Mouse (Mus musculus): ENCODE data around the gene Odf3. TPM values are rescaled to one million over a fixed set of nuclear protein-coding genes. Genes with fewer than 3 reads are reported as not detected.

Gene Odf3
- polyA plus RNA-seq (2015; fragmentation: Nextera tagmentation; extraction: Ambion mirVana) = not detected in 2 replicates

DNA sequence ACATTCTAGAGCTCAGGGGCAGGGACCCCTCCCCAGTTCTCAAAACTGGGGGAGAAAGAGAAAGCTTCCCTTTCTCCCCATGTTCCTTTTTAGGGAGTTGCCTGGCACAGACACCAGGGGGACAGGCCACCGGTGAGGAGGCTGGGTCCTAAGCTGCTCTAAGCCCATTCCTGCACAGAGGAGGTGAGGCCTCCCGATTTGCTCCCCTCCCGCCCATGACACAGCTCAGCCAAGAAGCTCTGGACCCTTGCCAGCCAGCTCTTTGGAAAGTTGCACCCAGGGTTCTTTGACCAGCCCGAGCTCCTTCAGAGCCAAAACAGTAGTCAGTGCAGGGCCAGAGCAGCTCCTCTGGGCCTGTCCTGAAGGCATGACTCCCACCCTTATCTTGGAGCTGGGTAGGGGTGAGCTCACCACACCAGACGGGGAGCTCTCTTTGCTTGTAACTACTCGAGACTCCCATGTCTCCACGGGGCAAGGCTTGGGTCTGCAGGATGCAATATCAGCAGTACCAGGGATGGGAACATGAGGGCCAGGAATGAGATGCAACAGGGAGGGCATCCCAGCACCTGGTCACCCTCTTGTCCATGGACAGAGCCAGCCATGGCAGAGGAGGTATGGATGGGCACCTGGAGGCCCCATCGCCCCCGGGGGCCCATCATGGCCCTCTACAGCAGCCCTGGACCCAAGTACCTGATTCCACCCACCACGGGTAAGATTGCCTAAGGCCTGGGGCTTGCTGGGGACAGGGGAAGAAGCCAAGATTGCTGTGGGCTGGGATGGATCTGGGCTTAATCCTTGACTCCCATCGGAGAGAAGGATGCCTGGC lies at the start of gene Odf3:
TSS of gene Odf3 (plus strand) at position 51 of the 826 bp plus-strand sequence.
- 58% methylated on average over 11 of the region's 11 CpGs for WGBS
- no peaks in the 10 kb centered on the region for H3K27me3 ChIP-seq (ENCODE audit: insufficient read depth, low read length)
- H3K4me3 ChIP-seq (replicated peaks; ENCODE audit: low read depth, low read length) = no peak within 1 kb of the TSS
- H3K9me3 ChIP-seq (replicated peaks; ENCODE audit: low read length) = no peaks in the 10 kb centered on the region
- H3K9ac ChIP-seq (ENCODE audit: low read depth, low read length) = no peak within 1 kb of the TSS
- DNase-seq (ENCODE audit: low spot score) (no peak), ATAC-seq (replicated peaks; ENCODE audit: low FRiP score, low read depth) (no peak)
- H3K4me2 ChIP-seq (ENCODE audit: low read length) = no peak within 1 kb of the TSS
- no peak for TF ChIP-seq CTCF (IDR thresholded peaks at IDR 0.05; ENCODE audit: low read depth)
- no peaks in the 10 kb centered on the region for H3K4me1 ChIP-seq (replicated peaks; ENCODE audit: insufficient read depth, low read length)
- peaks cover 14% of the 10 kb centered on the region for H3K36me3 ChIP-seq (ENCODE audit: insufficient read depth, low read length)
- H3K27ac ChIP-seq = no peak within 1 kb of the TSS

GRCm38 (mm10) chr7:140798212-140798611 lies 49.4 kb upstream of the Odf3 start:
- no peaks in the 10 kb centered on the region for H3K4me1 ChIP-seq (replicated peaks; ENCODE audit: insufficient read depth, low read length)
- no peaks in the 10 kb centered on the region for H3K27me3 ChIP-seq (ENCODE audit: insufficient read depth, low read length)
- no peak overlapping the region for H3K4me3 ChIP-seq (replicated peaks; ENCODE audit: low read depth, low read length)
- ATAC-seq (replicated peaks; ENCODE audit: low FRiP score, low read depth) (no peak), DNase-seq (ENCODE audit: low spot score) (no peak)
- H3K9me3 ChIP-seq (replicated peaks; ENCODE audit: low read length) = no peaks in the 10 kb centered on the region
- no peaks in the 10 kb centered on the region for H3K36me3 ChIP-seq (ENCODE audit: insufficient read depth, low read length)
- TF ChIP-seq CTCF (IDR thresholded peaks at IDR 0.05; ENCODE audit: low read depth) = no peak
- no peak overlapping the region for H3K4me2 ChIP-seq (ENCODE audit: low read length)
- WGBS = 54% methylated on average over 2 of the region's 2 CpGs
- H3K27ac ChIP-seq = no peak overlapping the region
- H3K9ac ChIP-seq (ENCODE audit: low read depth, low read length) = no peak overlapping the region

DNA sequence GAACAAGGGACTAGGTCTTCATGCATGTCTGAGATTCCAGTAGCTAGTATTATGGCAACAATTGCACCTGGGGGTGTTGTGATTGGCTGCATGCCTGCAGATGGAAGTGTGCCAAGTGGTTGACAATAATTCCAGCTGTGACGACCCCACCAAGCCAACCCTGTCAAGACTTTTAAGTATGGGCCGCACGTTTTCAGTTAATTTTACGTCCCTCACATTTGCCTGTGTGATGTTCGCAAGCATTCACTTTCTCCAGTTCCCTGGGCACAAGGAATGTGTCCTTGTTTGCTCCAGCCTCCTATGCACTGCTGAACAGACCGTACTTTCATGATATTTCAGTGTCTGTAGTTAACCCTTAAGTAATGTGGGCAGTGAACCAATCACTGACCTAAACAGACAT lies 45.0 kb upstream of the Odf3 start:
- H3K9ac ChIP-seq (ENCODE audit: low read depth, low read length) = no peak overlapping the region
- ATAC-seq (replicated peaks; ENCODE audit: low FRiP score, low read depth) (0 out of 2 replicates have a peak, but pooled peaks have one; percentile 52), DNase-seq (ENCODE audit: low spot score) (peak; percentile 17)
- no peak overlapping the region for H3K4me3 ChIP-seq (replicated peaks; ENCODE audit: low read depth, low read length)
- TF ChIP-seq CTCF (IDR thresholded peaks at IDR 0.05; ENCODE audit: low read depth) = no peak
- WGBS = 19% methylated on average over 6 of the region's 6 CpGs
- no peak overlapping the region for H3K27ac ChIP-seq
- H3K4me2 ChIP-seq (ENCODE audit: low read length) = no peak overlapping the region
- H3K36me3 ChIP-seq (ENCODE audit: insufficient read depth, low read length) = no peaks in the 10 kb centered on the region
- no peaks in the 10 kb centered on the region for H3K27me3 ChIP-seq (ENCODE audit: insufficient read depth, low read length)
- H3K4me1 ChIP-seq (replicated peaks; ENCODE audit: insufficient read depth, low read length) = no peaks in the 10 kb centered on the region
- H3K9me3 ChIP-seq (replicated peaks; ENCODE audit: low read length) = no peaks in the 10 kb centered on the region

- 25% methylated on average over 1 of the region's 1 CpGs for WGBS
- ATAC-seq (replicated peaks; ENCODE audit: low FRiP score, low read depth) (no peak), DNase-seq (ENCODE audit: low spot score) (peak; percentile 47)
Observed at GRCm38 (mm10) chr7:140805704-140806103, 41.9 kb upstream of the Odf3 start.

GRCm38 (mm10) chr7:140810496-140810895 lies 37.1 kb upstream of the Odf3 start:
- no peaks in the 10 kb centered on the region for H3K9me3 ChIP-seq (replicated peaks; ENCODE audit: low read length)
- DNase-seq (ENCODE audit: low spot score) (no peak), ATAC-seq (replicated peaks; ENCODE audit: low FRiP score, low read depth) (no peak)
- 90% methylated on average over 6 of the region's 6 CpGs for WGBS
- H3K36me3 ChIP-seq (ENCODE audit: insufficient read depth, low read length) = 0 out of 2 replicates have a peak, but pooled peaks cover 3% of the 10 kb centered on the region
- TF ChIP-seq CTCF (IDR thresholded peaks at IDR 0.05; ENCODE audit: low read depth) = peak; percentile 40
- H3K9ac ChIP-seq (ENCODE audit: low read depth, low read length) = no peak overlapping the region
- H3K4me3 ChIP-seq (replicated peaks; ENCODE audit: low read depth, low read length) = no peak overlapping the region
- no peaks in the 10 kb centered on the region for H3K4me1 ChIP-seq (replicated peaks; ENCODE audit: insufficient read depth, low read length)
- no peaks in the 10 kb centered on the region for H3K27me3 ChIP-seq (ENCODE audit: insufficient read depth, low read length)
- H3K27ac ChIP-seq = no peak overlapping the region
- H3K4me2 ChIP-seq (ENCODE audit: low read length) = no peak overlapping the region

More at GRCm38 (mm10) chr7:140805704-140806103, 41.9 kb upstream of the Odf3 start:
- H3K27me3 ChIP-seq (ENCODE audit: insufficient read depth, low read length) = no peaks in the 10 kb centered on the region
- no peaks in the 10 kb centered on the region for H3K4me1 ChIP-seq (replicated peaks; ENCODE audit: insufficient read depth, low read length)
- no peaks in the 10 kb centered on the region for H3K9me3 ChIP-seq (replicated peaks; ENCODE audit: low read length)
- H3K4me3 ChIP-seq (replicated peaks; ENCODE audit: low read depth, low read length) = no peak overlapping the region
- no peaks in the 10 kb centered on the region for H3K36me3 ChIP-seq (ENCODE audit: insufficient read depth, low read length)
- peak; percentile 73 for TF ChIP-seq CTCF (IDR thresholded peaks at IDR 0.05; ENCODE audit: low read depth)
- no peak overlapping the region for H3K9ac ChIP-seq (ENCODE audit: low read depth, low read length)
- H3K27ac ChIP-seq = no peak overlapping the region
- H3K4me2 ChIP-seq (ENCODE audit: low read length) = no peak overlapping the region

GRCm38 (mm10) chr7:140811714-140812113 lies 35.9 kb upstream of the Odf3 start:
- Histone ChIP-seq H3K27me3 (ENCODE audit: insufficient read depth, low read length) (no peaks in the 10 kb centered on the region), H3K9me3 (replicated peaks; ENCODE audit: low read length) (no peaks in the 10 kb centered on the region), H3K27ac (no peak overlapping the region), H3K4me1 (replicated peaks; ENCODE audit: insufficient read depth, low read length) (no peaks in the 10 kb centered on the region), H3K4me3 (replicated peaks; ENCODE audit: low read depth, low read length) (no peak overlapping the region), H3K9ac (ENCODE audit: low read depth, low read length) (no peak overlapping the region), H3K4me2 (ENCODE audit: low read length) (no peak overlapping the region), H3K36me3 (ENCODE audit: insufficient read depth, low read length) (0 out of 2 replicates have a peak, but pooled peaks cover 3% of the 10 kb centered on the region)
- ATAC-seq (replicated peaks; ENCODE audit: low FRiP score, low read depth) (no peak), DNase-seq (ENCODE audit: low spot score) (no peak)
- no peak for TF ChIP-seq CTCF (IDR thresholded peaks at IDR 0.05; ENCODE audit: low read depth)
- 77% methylated on average over 13 of the region's 13 CpGs for WGBS

Measured in kidney, postnatal 0 days (tissue).